Mouse (Mus musculus): ENCODE data around the gene Retreg1.
A peak's percentile ranks its signal among the peaks of the same experiment; 100 is the strongest.

Retreg1 gene

GRCm38 (mm10) chr15:25882002-25882401 lies 39.0 kb downstream of the Retreg1 start:
- no peak for DNase-seq (ENCODE audit: low spot score)

GRCm38 (mm10) chr15:25884416-25884958 lies 41.5 kb downstream of the Retreg1 start:
- DNase-seq (ENCODE audit: low spot score): no peak

- no peak for DNase-seq (ENCODE audit: low spot score)
These were observed 43.6 kb downstream of the Retreg1 start for GRCm38 (mm10) chr15:25886581-25887011.

GRCm38 (mm10) chr15:25889927-25890326 lies 46.9 kb downstream of the Retreg1 start:
- no peak for DNase-seq (ENCODE audit: low spot score)

- peak; percentile 37 for DNase-seq (ENCODE audit: low spot score)
These were observed 48.6 kb downstream of the Retreg1 start for GRCm38 (mm10) chr15:25891556-25891955.

- DNase-seq (ENCODE audit: low spot score): no peak
These were observed 50.3 kb downstream of the Retreg1 start for GRCm38 (mm10) chr15:25893327-25893726.

GRCm38 (mm10) chr15:25896783-25897182 lies 53.8 kb downstream of the Retreg1 start:
- DNase-seq (ENCODE audit: low spot score): no peak

- no peak for DNase-seq (ENCODE audit: low spot score)
These were observed 54.6 kb downstream of the Retreg1 start for GRCm38 (mm10) chr15:25897617-25898016.

- DNase-seq (ENCODE audit: low spot score): no peak
These were observed 56.0 kb downstream of the Retreg1 start for GRCm38 (mm10) chr15:25899021-25899420.

- DNase-seq (ENCODE audit: low spot score): peak; percentile 51
These were observed 57.6 kb downstream of the Retreg1 start for GRCm38 (mm10) chr15:25900540-25900939.

GRCm38 (mm10) chr15:25902931-25903615 lies 60.1 kb downstream of the Retreg1 start:
- peak; percentile 19 for DNase-seq (ENCODE audit: low spot score)

- DNase-seq (ENCODE audit: low spot score): no peak
These were observed 61.5 kb downstream of the Retreg1 start for GRCm38 (mm10) chr15:25904435-25905021.

- DNase-seq (ENCODE audit: low spot score): no peak
These were observed 67.0 kb downstream of the Retreg1 start for GRCm38 (mm10) chr15:25909783-25910494.

- no peak for DNase-seq (ENCODE audit: low spot score)
These were observed 67.5 kb downstream of the Retreg1 start for GRCm38 (mm10) chr15:25910495-25910865.

- DNase-seq (ENCODE audit: low spot score): no peak
These were observed 67.9 kb downstream of the Retreg1 start for GRCm38 (mm10) chr15:25910924-25911323.

- no peak for DNase-seq (ENCODE audit: low spot score)
These were observed 69.9 kb downstream of the Retreg1 start for GRCm38 (mm10) chr15:25912911-25913310.

GRCm38 (mm10) chr15:25913659-25914058 lies 70.7 kb downstream of the Retreg1 start:
- no peak for DNase-seq (ENCODE audit: low spot score)

GRCm38 (mm10) chr15:25914160-25914559 lies 71.2 kb downstream of the Retreg1 start:
- no peak for DNase-seq (ENCODE audit: low spot score)

- no peak for DNase-seq (ENCODE audit: low spot score)
These were observed 72.0 kb downstream of the Retreg1 start for GRCm38 (mm10) chr15:25915013-25915412.

GRCm38 (mm10) chr15:25915574-25916205 lies 72.7 kb downstream of the Retreg1 start:
- no peak for DNase-seq (ENCODE audit: low spot score)

GRCm38 (mm10) chr15:25916252-25916651 lies 73.3 kb downstream of the Retreg1 start:
- DNase-seq (ENCODE audit: low spot score): no peak

- DNase-seq (ENCODE audit: low spot score): no peak
These were observed 75.7 kb downstream of the Retreg1 start for GRCm38 (mm10) chr15:25918641-25919040.

All from spleen, adult 12 weeks (tissue).